Mouse (Mus musculus) ES-Bruce4 (cell line): ENCODE data around the gene 4933416C03Rik.

ENCODE experiments used
- CTCF ChIP-seq: IDR thresholded peaks from one replicate; pipeline ENCODE4 v1.8.1; 2011; ENCODE audit warnings: low read depth, low read length
- EP300 ChIP-seq: IDR thresholded peaks from 2 replicates; pipeline ENCODE4 v1.6.1; 2011; ENCODE audit warnings: low read depth, low read length; ENCODE audit not compliant: insufficient read depth
- POLR2A ChIP-seq: IDR thresholded peaks from one replicate; pipeline ENCODE4 v1.8.1; 2011; ENCODE audit warnings: low read length; ENCODE audit not compliant: insufficient read depth

- TF ChIP-seq CTCF, result no peak
- TF ChIP-seq POLR2A, result no peak
- TF ChIP-seq EP300, result no peak
Observed at GRCm38 (mm10) chr10:116125364-116125763, 11.6 kb upstream of the 4933416C03Rik start.
